Mouse (Mus musculus) limb, embryonic 15.5 days (tissue): ENCODE data around the gene Gopc. TPM values are rescaled to one million over a fixed set of nuclear protein-coding genes. Genes with fewer than 3 reads are reported as not detected.

Experiments used
- ATAC-seq: fragments of 200-750 bp; cut with Nextera tagmentation; 2 replicates; pipeline ENCODE4 v1.8.0; 2017; ENCODE audit warnings: low read depth, moderate TSS enrichment; ENCODE audit not compliant: insufficient number of reproducible peaks, low FRiP score, low TSS enrichment
- H3K27ac ChIP-seq: fragments of 300-500 bp; sonication (generic); 2 replicates; pipeline ENCODE4 v1.5.1; 2015; ENCODE audit warnings: moderate library complexity, mild to moderate bottlenecking, inconsistent platforms
- H3K27me3 ChIP-seq: fragments of 300-500 bp; sonication (generic); 2 replicates; pipeline ENCODE4 v1.6.1; 2015; ENCODE audit warnings: inconsistent platforms
- H3K36me3 ChIP-seq: fragments of 300-500 bp; sonication (generic); 2 replicates; pipeline ENCODE4 v1.6.1; 2015; ENCODE audit warnings: inconsistent platforms
- H3K4me1 ChIP-seq: fragments of 300-500 bp; sonication (generic); 2 replicates; pipeline ENCODE4 v1.6.1; 2015; ENCODE audit warnings: inconsistent platforms
- H3K4me2 ChIP-seq: fragments of 300-500 bp; sonication (generic); 2 replicates; pipeline ENCODE4 v1.6.1; 2015; ENCODE audit warnings: mild to moderate bottlenecking, inconsistent platforms
- H3K4me3 ChIP-seq: fragments of 300-500 bp; sonication (generic); 2 replicates; pipeline ENCODE4 v1.5.1; 2015; ENCODE audit warnings: mild to moderate bottlenecking, inconsistent platforms
- H3K9ac ChIP-seq: fragments of 300-500 bp; sonication (generic); 2 replicates; pipeline ENCODE4 v1.6.1; 2015; ENCODE audit warnings: inconsistent platforms
- H3K9me3 ChIP-seq: fragments of 300-500 bp; sonication (generic); 2 replicates; pipeline ENCODE4 v1.6.1; 2016; ENCODE audit warnings: inconsistent platforms
- WGBS: fragments of 180-500 bp; shearing (Covaris S2); methylation state at CpG from one replicate; pipeline ENCODE4 v1.1.7; 2015; 5-methylcytosine and 5-hydroxymethylcytosine counted together
- polyA plus RNA-seq: library from polyadenylated mRNA; unstranded; fragments of >200 nt; fragmentation: Nextera tagmentation; extraction: Ambion mirVana; gene quantifications from 2 replicates; pipeline ENCODE4 v1.2.1, GENCODE M21; 2015

The Gopc gene
- polyA plus RNA-seq, 1 experiment from 2014 or later = 23.5 TPM

DNA sequence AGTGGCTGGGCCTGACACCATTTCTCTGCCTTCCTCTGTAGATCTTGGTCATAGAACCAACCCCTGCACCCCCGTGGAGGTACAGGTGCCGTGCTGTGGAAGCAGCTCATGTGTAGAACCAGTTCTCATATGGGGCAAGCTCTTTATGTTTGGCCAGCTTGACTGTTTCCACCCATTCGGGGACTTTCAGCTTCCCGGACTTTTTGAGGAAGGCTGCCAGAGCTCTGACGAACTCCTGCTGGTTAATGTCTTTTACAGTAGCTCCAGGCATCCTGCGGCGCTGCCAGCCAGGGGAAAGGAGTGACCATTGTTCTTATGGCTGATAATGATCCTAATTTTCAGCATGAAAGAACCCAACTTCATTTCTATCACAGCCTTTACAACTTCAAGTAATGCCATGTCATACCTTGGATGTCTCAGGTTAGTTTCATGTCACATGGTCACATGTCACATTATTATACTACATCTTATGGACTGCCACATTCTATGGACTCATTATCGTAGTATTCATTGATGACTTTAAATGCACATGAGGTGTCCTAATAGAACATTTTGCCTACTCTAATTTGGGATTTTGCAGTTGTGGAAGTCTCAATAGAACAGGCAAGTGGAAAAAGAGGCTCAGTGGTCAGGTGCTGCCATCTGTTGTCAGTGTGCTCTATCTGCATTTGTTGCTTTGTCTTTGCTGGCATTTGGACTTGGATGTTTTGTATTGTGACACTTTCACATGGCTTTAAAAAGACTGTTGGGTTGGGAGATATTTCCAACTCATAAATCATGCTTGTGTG, 3.1 kb upstream of the Gopc start:
- no peak overlapping the region for H3K4me3 ChIP-seq
- no peak overlapping the region for H3K27ac ChIP-seq
- H3K4me2 ChIP-seq = no peak overlapping the region
- 35% methylated on average over 8 of the region's 8 CpGs for WGBS
- no peak for ATAC-seq
- H3K9me3 ChIP-seq = no peaks in the 10 kb centered on the region
- H3K4me1 ChIP-seq = peaks cover 8% of the 10 kb centered on the region
- H3K36me3 ChIP-seq = no peaks in the 10 kb centered on the region
- no peaks in the 10 kb centered on the region for H3K27me3 ChIP-seq
- H3K9ac ChIP-seq = no peak overlapping the region

DNA sequence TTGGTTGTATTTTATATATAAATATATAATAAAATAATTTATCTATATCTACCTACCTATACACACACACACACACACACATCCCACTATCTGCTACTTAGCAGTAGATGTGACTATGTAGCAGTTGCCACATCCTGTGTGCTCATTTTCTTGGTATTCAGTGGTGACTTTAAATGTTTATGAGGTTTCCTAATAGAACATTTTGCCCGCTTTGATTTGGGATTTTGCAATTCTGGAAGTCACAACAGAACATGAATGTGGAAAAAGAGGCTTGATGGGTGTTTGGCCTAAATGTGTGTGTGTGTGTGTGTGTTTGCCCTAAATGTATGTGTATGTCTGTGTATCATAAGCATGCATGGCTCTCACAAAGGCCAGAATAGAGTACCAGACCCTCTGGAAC, 1.6 kb upstream of the Gopc start:
- Histone ChIP-seq H3K36me3 (no peaks in the 10 kb centered on the region), H3K4me3 (no peak overlapping the region), H3K9ac (no peak overlapping the region), H3K4me2 (no peak overlapping the region), H3K4me1 (peaks cover 9% of the 10 kb centered on the region), H3K27me3 (no peaks in the 10 kb centered on the region), H3K9me3 (no peaks in the 10 kb centered on the region), H3K27ac (no peak overlapping the region)
- WGBS = 88% methylated on average over 1 of the region's 1 CpGs
- no peak for ATAC-seq

DNA sequence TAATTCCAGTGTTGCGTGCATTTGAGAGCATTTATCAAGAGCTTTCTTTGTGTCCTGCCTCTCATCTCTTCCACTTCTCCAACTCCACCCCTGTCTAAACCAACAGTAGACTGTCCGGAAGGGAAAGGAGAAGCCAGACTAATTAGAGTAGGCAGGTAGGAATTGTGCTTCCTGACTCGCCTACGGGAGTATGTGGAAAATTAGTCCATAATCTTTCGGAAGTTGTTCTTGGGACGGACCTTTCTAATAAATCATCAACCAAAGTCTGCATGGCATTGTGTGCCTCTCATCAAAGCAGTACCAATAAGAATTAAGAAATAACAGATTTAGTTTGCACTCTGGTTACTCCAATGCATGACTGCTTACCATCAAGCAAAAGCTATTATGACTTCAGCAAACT, 1.1 kb upstream of the Gopc start:
- H3K9me3 ChIP-seq = no peaks in the 10 kb centered on the region
- no peaks in the 10 kb centered on the region for H3K27me3 ChIP-seq
- no peak for ATAC-seq
- peak overlapping the region; percentile 89; the same call in 1 of the 2 replicates for H3K4me3 ChIP-seq
- peaks cover 11% of the 10 kb centered on the region for H3K4me1 ChIP-seq
- H3K36me3 ChIP-seq = no peaks in the 10 kb centered on the region
- peak overlapping the region; percentile 69 for H3K4me2 ChIP-seq
- H3K27ac ChIP-seq = peak overlapping the region; percentile 97
- H3K9ac ChIP-seq = no peak overlapping the region
- 69% methylated on average over 6 of the region's 6 CpGs for WGBS

DNA sequence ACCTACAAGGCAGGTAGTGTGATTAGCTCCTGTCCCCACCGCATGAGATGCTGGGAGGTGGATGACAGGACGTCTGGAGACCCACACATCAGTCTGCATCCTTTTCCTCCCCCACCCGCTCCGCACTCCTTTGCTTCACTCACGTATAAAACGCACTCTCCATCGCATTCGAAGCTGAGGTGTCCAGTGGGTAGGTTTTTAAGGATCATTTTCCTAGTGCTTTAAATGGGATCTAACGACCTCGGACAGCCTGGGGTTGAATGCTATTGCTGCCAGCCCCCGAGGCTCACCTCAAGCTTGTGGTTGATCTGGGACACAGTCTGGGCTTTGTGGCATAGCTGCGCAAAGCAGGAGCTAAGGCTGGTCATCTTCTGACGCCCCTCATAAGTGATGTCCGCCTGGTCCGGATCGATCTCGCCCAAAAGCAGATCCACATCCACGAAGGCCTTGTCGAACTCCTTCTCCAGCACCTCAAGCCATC, 563 bp downstream of the Gopc start:
- WGBS = under 1% methylated on average over 19 of the region's 19 CpGs
- H3K9ac ChIP-seq = peak overlapping the region; percentile 93
- peak overlapping the region; percentile 89 for H3K4me3 ChIP-seq
- H3K36me3 ChIP-seq = no peaks in the 10 kb centered on the region
- peaks cover 11% of the 10 kb centered on the region for H3K4me1 ChIP-seq
- H3K4me2 ChIP-seq = peak overlapping the region; percentile 69
- ATAC-seq = peak; percentile 37; the same call in 1 of the 2 replicates
- H3K9me3 ChIP-seq = no peaks in the 10 kb centered on the region
- peak overlapping the region; percentile 97 for H3K27ac ChIP-seq
- H3K27me3 ChIP-seq = no peaks in the 10 kb centered on the region

DNA sequence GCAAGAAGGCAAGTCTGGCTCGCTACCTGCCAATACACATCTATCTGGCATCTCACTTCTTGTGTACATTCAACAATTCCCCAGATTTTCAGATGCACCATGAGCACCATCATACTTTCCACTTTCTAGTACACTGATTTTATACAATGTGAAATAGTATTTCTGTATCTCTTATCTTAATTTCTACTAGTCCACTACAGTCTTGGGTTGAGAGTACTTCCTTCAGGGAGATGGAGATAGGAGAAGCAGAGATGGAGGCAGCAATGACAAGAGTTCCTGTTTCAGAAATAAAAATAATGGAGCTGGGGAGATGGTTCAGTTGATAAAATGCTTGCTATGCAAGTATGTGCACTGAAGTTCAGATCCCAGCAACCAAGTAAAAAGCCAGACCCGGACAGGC, 4.1 kb downstream of the Gopc start:
- Histone ChIP-seq H3K27ac (no peak overlapping the region), H3K4me3 (no peak overlapping the region), H3K36me3 (no peaks in the 10 kb centered on the region), H3K9ac (no peak overlapping the region), H3K4me1 (peaks cover 9% of the 10 kb centered on the region), H3K4me2 (no peak overlapping the region), H3K27me3 (no peaks in the 10 kb centered on the region), H3K9me3 (no peaks in the 10 kb centered on the region)
- no peak for ATAC-seq
- 90% methylated on average over 2 of the region's 2 CpGs for WGBS

DNA sequence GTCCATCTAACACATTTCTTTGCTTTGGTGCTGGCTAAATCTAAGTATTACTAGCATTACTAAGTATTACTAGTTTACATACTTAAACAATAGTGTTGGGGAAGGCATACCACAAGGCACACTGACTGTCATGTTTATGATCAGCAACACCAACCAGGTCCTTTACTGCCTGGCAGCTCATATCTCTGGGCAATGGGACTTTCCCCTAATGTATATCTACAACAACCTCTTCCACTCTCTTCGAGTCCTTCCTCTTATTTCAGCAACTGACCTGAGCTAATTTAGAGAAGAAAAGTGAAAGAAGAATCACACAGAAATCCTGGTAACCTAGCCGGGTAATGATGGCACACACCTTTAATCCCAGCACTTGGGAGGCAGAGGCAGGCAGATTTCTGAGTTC, 5.5 kb downstream of the Gopc start:
- no peak overlapping the region for H3K9ac ChIP-seq
- H3K4me3 ChIP-seq = no peak overlapping the region
- H3K4me1 ChIP-seq = peaks cover 7% of the 10 kb centered on the region; the same call in 1 of the 2 replicates
- no peaks in the 10 kb centered on the region for H3K9me3 ChIP-seq
- 88% methylated on average over 2 of the region's 2 CpGs for WGBS
- no peak overlapping the region for H3K27ac ChIP-seq
- H3K27me3 ChIP-seq = no peaks in the 10 kb centered on the region
- no peaks in the 10 kb centered on the region for H3K36me3 ChIP-seq
- H3K4me2 ChIP-seq = no peak overlapping the region
- ATAC-seq = no peak

DNA sequence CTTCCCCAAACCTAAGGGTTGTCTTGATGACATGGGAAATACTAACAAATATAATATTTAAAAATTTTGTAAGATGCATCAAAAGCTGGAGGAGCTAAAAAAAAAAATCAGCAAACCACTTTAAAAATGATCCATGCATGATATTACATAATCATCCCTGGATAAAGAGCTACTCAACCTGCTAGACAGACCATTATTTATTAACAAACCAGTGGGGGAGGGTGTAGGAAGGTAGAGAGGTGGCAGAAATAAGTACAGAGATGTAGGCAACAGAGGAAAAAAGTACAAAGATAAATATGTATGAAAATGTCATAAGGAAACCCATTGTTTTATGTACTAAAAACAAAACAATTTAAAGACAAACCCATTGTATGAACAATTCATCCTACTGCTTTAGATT, 7.3 kb downstream of the Gopc start:
- H3K4me2 ChIP-seq = no peak overlapping the region
- H3K27me3 ChIP-seq = no peaks in the 10 kb centered on the region
- 0 out of 2 replicates have a peak, but pooled peaks cover 3% of the 10 kb centered on the region for H3K4me1 ChIP-seq
- H3K9me3 ChIP-seq = no peaks in the 10 kb centered on the region
- H3K9ac ChIP-seq = no peak overlapping the region
- H3K27ac ChIP-seq = no peak overlapping the region
- no peak overlapping the region for H3K4me3 ChIP-seq
- H3K36me3 ChIP-seq = no peaks in the 10 kb centered on the region
- no peak for ATAC-seq

DNA sequence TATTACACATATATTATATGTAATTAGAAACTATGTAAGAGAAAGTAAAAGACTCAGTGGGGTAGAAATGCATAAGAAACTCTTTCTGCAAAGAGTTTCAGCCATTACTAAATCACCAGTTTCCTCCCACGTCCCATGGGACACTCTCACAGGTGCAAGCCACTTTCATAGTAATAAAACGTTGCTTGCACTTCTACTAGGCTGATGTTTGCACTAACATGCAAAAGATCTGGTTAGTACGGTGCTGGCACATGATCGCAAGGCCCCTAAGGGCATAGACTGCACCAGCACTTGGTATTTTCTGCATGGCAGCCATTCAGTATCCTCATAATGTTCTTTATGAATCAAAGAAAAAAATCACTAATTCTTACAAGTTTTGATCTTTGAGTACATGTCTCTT, 8.1 kb downstream of the Gopc start:
- Histone ChIP-seq H3K9ac (no peak overlapping the region), H3K27me3 (no peaks in the 10 kb centered on the region), H3K27ac (no peak overlapping the region), H3K36me3 (no peaks in the 10 kb centered on the region), H3K4me1 (0 out of 2 replicates have a peak, but pooled peaks cover 3% of the 10 kb centered on the region), H3K4me3 (no peak overlapping the region), H3K9me3 (no peaks in the 10 kb centered on the region), H3K4me2 (no peak overlapping the region)
- 38% methylated on average over 4 of the region's 4 CpGs for WGBS
- no peak for ATAC-seq

DNA sequence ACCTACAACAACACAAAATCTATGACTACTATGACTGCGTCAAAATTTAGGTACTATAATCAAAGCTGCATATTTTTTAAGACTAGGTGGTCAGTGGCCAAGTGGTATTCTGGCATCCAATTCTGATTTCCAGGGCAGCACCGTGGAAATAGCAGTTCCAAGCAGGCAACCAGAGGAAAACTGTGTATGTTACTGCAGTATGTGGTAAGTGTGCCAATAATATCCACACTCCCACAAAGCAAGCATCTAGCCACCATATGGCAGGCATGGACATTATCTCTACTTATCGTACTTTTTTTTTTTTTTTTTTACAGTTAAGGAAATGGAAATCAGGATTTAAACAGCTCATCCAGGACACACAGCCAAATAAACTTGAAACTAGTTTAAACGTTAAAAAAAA, 13.5 kb downstream of the Gopc start:
- Histone ChIP-seq H3K4me3 (no peak overlapping the region), H3K27ac (no peak overlapping the region), H3K27me3 (no peaks in the 10 kb centered on the region), H3K36me3 (no peaks in the 10 kb centered on the region), H3K9me3 (no peaks in the 10 kb centered on the region), H3K4me2 (no peak overlapping the region), H3K9ac (no peak overlapping the region), H3K4me1 (no peaks in the 10 kb centered on the region)
- no peak for ATAC-seq
- WGBS = 79% methylated on average over 4 of the region's 4 CpGs

DNA sequence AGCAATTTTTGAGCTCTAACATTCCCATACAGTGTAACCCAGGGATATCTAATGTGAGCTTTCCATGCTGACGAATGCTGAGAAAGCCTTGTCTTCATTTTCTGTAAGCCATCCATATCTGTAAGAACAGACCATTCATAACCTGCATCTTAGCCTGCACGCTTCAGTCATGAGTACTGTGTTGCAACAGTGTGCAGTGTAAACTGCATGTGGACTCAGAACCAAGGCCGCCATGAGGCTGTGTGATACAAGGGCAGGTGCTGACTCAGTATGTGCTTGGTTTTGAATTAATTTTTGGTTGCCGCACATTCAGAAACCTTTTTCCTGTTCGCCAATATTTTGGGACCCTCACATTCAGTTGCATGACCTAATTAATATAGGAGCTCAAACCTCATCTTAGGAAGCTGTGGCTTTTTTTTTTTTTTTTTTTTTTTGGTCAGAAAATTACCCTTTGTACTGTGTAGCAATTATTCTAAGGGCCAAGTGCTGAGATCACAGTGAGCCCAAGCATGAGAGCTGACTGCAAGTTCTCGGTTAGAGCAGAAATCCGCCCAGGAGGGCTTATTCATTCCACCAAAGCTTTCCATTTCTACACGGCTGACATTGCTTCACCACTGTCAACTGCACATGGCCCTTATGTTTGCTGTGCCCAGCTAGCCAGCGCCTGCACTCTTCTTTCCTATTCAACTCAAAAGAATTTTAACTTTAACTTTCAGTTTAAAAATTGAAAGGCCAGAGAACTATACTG, 20.9 kb downstream of the Gopc start:
- no peaks in the 10 kb centered on the region for H3K4me1 ChIP-seq
- H3K4me3 ChIP-seq = no peak overlapping the region
- no peaks in the 10 kb centered on the region for H3K27me3 ChIP-seq
- no peak overlapping the region for H3K4me2 ChIP-seq
- H3K27ac ChIP-seq = no peak overlapping the region
- ATAC-seq = no peak
- no peaks in the 10 kb centered on the region for H3K9me3 ChIP-seq
- H3K9ac ChIP-seq = no peak overlapping the region
- 89% methylated on average over 9 of the region's 9 CpGs for WGBS
- peaks cover 8% of the 10 kb centered on the region; the same call in 1 of the 2 replicates for H3K36me3 ChIP-seq

DNA sequence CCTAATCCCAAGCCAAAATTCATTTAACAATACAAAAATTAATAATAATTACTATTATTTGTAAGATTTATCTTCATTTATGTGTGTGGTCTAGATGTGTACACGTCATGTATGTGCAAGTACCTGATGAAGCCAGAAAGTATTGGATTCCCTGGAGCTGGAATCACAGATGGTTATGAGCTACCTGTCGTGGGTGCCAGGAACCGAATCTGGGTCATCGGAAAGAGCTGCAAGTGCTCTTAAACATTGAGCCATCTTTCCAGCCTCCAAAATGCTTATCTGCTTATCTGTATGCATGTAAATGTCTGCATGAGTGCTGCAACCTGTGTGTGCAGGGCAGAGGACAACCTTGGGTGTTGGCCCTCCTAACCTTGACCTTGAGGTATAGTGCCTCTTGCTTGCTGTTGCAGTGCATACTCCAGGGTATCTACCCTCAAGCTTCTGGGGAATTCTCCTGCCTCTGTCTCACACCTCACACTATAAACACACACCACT, 21.6 kb downstream of the Gopc start:
- H3K4me2 ChIP-seq = no peak overlapping the region
- no peaks in the 10 kb centered on the region for H3K27me3 ChIP-seq
- no peak overlapping the region for H3K9ac ChIP-seq
- H3K36me3 ChIP-seq = peaks cover 8% of the 10 kb centered on the region; the same call in 1 of the 2 replicates
- no peaks in the 10 kb centered on the region for H3K9me3 ChIP-seq
- 92% methylated on average over 4 of the region's 4 CpGs for WGBS
- H3K27ac ChIP-seq = no peak overlapping the region
- H3K4me3 ChIP-seq = no peak overlapping the region
- no peak for ATAC-seq
- H3K4me1 ChIP-seq = no peaks in the 10 kb centered on the region

DNA sequence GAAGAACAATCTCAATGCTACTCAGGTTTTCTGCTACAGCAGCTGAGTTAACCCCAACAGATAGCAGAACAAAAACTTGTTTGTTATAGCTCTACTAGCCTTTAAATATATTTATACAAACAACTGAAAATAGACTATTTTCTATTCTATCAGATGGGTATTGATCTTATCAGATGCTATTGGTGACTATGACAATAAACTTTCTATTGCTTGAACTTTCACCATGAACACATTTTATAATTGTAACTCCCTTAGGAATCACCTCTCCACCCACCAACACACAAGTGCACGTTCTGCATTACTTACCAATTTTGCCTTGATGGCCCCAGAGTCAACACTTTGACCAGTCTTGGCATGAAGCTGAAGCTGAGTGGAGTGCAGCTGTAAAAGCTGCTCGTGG, 23.5 kb downstream of the Gopc start, which contains the start of gene Gm26741:
Gene Gm26741 (plus strand): TSS at position 301 of the 400 bp plus-strand sequence.
- no peak within 1 kb of the TSS for H3K27ac ChIP-seq
- no peaks in the 10 kb centered on the region for H3K9me3 ChIP-seq
- peaks cover 8% of the 10 kb centered on the region; the same call in 1 of the 2 replicates for H3K36me3 ChIP-seq
- H3K27me3 ChIP-seq = no peaks in the 10 kb centered on the region
- H3K4me2 ChIP-seq = no peak within 1 kb of the TSS
- H3K4me3 ChIP-seq = no peak within 1 kb of the TSS
- H3K4me1 ChIP-seq = no peaks in the 10 kb centered on the region
- H3K9ac ChIP-seq = no peak within 1 kb of the TSS
- WGBS = 87% methylated on average over 2 of the region's 2 CpGs
- no peak for ATAC-seq
